Mouse (Mus musculus): ENCODE measurements around the gene Tmem132d. TPM values are rescaled to one million over a fixed set of nuclear protein-coding genes. Genes with fewer than 3 reads are reported as not detected.

Tmem132d gene
- polyA plus RNA-seq, 1 experiment = 0.12 TPM

DNA sequence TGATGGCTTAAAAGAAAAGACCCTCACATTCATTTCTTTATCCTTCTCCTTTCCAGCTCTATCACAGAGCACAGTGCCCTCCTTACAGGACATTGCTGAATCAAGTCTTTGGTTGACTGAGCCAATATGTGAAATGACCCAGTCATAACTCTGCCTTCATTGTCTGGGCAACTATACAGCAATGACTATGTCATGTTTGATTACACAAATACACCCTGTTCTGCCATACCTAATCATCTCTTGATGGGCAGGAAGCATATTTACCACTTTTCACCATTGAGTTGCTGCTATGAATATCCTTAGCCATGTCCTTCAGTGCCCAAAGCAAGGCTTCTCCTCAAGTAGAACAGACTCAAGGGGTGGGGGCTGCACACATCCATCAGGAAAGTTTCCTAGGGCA lies 214.6 kb downstream of the Tmem132d start:
- no peak for DNase-seq (ENCODE audit: low read depth)

DNA sequence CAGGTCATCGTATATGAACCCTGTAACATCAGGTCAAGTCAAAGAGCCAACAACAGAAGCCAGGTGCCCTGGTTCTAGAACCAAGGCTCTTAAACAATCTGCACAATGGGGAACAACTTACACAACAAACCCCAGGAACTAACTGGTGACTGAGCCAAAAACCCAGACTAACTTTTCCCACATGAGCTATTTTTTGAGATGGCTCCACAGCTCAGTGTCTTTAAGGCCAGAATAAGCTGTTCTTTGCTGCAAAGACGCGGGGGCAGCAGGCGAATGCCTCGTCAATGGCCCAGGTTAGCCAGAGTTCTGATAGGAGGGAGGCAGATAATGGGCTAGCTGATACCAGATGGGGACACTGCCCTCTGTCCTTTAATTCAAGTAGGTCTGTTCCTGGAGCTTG lies 221.8 kb downstream of the Tmem132d start:
- DNase-seq (ENCODE audit: low read depth) = no peak

DNA sequence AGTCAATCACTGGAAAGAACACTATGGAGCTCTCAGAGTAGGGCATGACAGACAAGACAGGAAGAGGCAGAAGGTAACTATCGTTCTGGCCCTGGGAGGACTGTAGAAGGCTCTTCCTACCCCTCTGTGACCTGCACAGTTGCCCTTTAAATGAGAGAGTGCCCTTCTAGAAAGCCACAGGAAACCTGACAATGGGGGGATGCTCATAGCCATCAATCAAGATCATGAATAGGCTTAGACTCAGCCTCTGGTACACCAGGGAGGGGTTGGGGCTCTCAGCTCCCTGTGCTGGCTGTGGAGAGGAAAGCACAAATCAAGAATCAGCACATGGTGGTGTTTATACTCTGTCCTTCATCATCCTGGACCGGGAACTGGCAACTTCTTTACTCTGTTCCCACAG lies 227.2 kb downstream of the Tmem132d start:
- DNase-seq (ENCODE audit: low read depth) = no peak

DNA sequence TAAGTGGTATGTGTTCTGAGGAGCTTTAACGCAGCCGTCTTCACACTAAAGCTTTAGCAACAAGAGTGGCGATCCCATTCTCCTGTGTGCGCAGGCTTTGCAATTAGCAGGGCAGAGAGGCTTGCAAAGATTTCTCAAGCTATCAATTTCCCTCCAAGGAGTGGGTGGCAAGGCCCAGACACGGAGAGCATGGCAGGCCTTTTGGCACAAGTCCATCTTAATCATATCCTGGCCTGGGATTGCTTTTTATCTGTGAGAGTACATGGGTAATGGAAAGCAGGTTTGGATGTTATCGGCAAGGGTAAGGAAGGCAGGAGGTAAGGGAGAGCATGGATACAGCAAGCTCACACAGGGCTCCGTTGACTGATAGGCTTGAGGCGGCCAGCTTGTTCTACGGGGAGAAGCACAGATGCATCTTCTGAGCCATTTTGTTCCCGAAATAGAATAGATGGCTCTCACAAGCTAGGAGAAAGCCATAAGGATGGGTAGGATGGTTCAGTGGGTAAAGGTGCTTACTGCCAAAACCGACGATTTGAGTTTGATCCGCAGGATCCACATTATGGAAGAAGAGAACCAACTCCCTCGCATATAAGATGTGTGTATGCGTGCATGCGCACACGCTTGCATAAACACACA lies 228.1 kb downstream of the Tmem132d start:
- peak; percentile 2 for DNase-seq (ENCODE audit: low read depth)

DNA sequence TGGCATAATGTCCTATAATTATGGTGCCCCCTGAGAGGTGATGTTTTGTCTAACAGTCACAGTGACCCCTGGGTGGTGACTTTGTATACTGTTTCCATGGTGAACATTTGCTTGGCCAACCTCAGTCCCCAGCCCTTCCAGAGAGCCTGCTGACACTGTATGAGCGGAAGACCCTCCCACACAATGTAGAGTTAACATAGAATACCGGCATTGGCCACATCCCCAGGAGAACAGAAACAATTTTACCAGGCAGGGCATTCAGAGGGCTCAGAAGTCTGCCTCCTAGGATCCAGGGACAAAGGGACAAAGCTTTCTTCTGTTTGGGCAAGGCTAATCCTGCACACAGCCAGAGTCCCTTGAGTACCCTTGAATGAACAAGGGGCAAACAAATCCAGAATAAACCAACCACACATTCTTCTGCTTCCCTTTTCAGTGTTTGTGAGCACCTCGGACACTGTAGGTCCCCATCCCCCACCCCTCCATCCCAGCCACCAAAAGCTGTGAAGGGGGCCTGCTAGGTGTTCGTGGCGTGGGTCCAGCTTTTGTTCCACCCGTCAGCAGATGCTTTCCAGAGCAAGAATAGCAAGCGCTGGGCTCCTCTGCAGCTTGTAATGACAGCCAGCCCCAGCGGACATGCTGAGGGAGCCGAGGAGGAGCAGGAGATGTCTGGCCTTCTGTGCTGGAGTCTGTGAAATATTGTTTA lies 228.8 kb downstream of the Tmem132d start:
- DNase-seq (ENCODE audit: low read depth) = no peak

DNA sequence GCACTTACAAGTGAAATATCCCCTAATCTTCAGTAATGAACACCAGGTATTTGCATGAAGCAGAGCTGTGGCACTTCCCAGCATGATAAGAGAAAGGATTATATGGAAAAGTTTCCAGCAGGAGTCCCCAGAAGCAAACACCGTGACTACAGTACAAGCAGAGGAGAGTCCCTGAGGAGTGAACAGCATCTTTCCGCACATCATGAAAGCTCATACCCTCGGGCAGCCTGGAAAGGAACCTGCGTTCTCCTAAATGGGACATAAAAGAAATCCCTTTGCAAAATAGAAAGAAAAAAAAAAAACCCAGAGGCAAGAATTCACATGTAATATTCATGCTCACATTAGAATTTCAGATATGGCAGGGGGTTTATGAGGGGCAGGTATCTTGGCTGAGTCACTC lies 238.8 kb downstream of the Tmem132d start:
- DNase-seq (ENCODE audit: low read depth) = no peak

DNA sequence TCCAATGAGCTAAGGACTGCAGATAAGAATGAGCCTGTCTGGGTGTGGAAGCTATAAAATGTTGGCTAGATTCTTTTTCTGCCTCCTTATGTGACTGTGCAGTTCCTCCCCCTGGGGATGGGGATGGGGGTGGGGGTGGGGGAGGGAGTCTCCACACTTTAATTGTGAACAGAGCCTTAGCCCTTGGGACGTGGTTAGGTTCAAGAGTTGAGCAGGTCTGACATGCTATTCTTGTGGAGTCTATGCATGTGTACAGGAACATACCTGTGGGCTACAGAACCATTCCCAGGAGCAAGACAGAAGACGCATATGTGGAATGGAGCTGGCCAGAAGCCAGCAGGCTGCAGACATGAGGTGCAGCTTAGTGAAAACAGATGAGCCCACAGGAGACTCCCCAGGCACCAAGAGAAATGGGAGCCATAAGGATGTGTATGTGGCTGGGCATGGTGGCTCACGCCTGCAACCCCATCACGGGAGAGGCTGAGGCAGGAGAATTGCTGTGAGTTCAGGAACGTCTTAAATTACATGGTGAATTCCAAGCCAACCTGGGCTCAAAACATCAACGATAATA lies 240.3 kb downstream of the Tmem132d start:
- no peak for DNase-seq (ENCODE audit: low read depth)

DNA sequence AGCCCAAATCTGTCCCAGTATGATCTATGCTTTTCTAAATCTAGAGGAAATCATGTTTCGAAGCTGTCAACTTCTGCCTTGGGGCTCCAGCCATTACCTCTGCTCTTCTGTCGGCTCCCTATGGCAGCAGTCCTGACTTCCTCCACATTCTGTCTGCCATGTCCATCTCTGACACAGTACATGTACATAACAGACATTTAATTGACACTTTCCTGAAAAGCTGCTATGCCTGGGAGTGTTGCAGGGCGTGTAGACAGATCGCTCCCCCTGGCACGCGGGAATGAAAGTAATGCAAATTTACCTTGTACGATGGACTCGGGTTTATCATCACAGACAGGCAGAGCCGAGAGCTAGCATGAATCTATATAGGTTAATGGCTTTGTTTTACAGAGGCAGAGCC lies 241.2 kb downstream of the Tmem132d start:
- no peak for DNase-seq (ENCODE audit: low read depth)

DNA sequence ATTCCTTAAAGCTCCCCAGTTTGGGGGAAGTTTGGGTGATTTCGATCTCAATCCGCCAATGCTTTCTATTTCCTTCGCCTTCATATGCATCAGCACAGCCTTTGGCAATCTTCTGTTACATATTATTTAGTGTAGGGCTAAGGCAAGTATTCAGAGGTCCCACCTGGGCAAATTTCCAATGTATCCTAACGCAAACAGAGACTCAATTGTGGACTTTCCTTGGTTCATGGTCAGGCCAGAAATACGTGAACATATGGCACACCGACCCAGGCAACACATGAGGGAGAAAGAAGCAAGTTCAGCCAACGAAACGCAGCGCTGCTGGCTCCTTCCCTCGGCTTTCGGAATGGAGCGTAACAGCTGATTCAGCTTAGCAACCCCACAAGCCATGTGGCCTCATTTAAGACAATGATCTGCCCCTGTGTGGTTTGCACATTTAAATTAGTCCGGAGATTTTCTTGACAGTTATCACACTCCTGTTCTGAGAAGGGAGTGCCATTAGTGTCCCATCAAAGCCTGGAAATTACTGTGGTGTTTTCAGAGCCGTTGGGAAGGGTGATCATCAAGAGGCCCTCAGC lies 242.5 kb downstream of the Tmem132d start:
- DNase-seq (ENCODE audit: low read depth) = no peak

DNA sequence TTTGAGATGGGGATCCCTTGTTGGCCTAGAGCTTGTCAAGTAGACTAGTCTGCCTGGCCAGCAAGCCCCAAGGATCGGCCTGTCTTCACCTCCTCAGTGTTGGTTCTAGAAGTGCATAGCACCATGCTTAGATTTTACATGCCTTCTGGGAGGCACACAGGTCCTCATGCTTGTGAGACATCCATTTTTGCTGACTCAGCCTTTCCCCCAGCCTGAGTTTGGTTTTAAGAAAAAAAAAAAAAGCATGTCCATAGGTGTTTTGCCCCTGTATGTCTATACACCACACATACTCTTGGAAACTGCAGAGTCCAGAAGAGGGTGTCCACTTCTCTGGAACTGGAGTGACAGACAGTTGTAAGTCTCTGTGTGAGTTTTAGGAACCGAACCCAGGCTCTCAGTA lies 256.6 kb downstream of the Tmem132d start:
- DNase-seq (ENCODE audit: low read depth) = no peak

DNA sequence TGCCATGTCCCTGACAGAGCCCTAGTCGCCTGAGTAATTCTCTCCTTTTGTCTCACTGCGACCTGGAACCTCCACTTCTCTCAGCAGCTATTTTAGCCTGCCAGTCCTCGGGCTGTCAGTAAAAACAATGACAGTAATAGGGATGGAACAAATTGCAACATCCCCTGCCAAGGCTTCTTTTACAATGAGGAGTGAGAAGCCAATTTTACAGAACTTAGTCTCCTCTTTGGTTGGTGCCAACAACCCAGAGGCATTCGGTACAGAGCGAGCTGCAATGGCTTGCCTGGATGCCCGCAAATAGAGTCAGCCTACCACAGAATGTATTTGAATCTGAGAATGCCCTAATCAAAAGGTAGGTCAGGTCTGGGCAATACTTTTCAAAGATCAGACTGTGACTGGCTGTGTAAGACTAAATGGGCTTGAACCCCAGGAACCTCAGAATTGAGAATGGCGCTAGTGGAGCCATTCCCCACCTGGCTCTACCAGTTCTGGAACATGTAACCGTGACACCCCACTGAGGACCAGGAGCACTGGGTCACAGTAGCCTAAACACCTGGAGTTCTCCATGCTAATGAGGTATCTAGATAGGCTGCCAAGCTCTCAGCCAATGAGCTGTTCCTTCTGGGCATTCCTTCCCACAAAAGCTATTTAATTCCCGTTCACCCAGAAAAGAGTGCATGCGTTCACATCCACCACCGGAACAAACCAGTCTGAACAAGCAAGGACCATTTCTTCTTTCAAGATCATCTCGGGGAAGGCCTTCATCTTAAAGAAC lies 273.8 kb downstream of the Tmem132d start:
- peak; percentile 64 for DNase-seq (ENCODE audit: low read depth)

DNA sequence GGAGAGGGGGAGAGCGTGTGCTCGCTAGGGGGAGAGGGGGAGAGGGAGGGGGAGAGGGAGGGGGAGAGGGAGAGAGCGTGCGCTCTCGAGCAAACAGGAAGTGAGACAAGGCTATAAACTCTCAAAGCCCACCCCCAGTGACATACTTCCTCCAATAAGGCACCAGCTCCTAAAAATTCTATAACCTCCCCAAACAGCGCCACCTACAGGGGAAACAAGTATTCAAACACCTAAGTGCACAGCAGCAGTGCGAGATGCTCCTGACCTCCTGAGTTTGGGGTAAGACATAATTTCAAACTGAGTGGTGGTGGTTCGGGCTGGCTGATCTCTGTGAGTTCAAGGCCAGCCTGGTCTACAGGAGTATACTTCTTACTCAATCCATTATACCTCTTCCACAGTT lies 281.4 kb downstream of the Tmem132d start:
- DNase-seq (ENCODE audit: low read depth) = no peak

DNA sequence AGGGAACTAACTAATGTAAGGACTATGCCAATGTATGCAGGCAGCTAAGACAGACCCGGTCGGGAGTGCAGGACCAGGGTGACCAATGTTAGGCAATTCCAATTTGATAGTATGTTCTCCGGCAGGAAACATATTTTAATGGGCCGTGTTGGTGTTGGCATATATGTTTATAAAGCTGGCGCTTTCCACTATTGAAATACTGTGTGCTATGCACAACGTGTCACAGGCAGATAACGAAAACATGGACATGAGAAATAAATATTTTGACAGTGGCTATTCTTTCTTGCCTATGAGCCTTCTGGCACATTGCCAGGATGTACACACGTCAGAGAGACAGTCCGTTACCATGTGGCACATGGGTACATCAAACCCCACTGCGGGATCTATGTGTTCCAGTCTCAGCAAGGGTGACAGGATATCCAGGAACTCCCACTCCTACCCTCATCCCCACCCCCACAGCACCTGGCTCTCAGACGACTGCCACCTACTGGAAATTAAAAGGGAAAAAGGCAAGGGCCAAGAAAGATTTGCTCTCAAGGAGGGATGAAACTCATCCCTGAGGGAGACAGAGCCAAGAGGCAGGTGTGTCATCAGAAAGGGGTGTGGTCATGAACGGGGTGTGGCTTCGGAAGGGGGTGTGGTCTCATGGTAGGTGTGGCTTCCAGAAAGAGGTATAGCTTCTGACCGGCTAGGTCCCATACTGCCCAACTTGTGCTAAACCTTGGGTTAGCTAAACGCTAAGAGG lies 285.8 kb downstream of the Tmem132d start:
- no peak for DNase-seq (ENCODE audit: low read depth)

DNA sequence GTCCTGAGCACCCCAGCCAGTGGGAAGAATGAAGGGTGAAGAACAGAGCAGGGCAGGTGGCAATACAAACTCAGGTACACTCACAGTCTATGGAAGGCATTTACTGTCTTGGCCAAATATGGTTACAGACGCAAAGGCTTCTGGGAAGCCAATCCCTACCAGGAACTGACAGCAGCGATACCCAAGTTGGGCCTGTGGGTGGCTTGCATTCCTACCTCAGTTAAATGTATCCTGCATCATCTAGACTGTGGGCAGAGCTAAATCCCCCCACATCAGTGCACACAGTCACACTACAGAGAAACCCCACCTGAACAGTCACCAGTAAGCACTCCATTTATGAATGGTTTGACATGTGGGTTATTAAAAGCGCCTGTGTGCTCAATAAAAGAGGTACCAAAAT lies 288.1 kb downstream of the Tmem132d start:
- DNase-seq (ENCODE audit: low read depth) = no peak

DNA sequence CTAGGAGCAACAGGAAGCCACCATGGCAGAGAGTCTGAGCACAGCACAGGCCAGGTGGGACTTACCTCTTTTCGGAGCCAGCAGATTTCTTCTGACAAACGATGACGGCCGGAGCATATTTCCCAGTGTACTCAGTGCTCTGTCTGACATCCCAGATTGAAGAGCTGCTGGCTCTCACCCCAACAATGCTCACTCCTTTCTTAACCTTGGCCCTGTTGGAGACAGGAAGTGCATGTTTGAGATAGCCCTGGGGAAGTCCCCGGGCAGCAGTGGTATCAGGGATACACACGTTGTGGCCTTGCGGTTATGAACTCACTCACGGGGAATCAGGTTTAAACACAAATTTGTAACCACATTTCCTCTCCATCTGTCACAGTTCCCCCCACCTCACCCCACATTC lies 296.1 kb downstream of the Tmem132d start:
- no peak for DNase-seq (ENCODE audit: low read depth)

DNA sequence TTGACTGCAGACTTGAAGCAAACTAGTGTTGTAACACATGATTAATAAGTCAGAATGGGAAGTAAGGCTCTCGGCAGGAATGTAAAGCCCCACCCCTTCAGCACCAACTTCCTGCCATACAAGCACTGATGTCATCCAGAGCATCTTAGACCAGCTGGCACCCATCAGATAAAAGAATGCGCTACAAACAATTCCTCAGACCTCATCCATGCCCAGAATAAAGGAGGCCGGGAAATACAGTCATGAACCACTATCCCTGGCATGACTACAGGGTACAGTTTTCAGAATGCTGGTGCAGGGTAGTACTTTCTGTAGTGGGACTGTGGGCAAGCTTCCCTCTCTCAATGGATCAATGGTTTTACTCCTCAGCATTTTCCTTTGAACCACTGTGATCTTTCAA lies 310.2 kb downstream of the Tmem132d start:
- no peak for DNase-seq (ENCODE audit: low read depth)

DNA sequence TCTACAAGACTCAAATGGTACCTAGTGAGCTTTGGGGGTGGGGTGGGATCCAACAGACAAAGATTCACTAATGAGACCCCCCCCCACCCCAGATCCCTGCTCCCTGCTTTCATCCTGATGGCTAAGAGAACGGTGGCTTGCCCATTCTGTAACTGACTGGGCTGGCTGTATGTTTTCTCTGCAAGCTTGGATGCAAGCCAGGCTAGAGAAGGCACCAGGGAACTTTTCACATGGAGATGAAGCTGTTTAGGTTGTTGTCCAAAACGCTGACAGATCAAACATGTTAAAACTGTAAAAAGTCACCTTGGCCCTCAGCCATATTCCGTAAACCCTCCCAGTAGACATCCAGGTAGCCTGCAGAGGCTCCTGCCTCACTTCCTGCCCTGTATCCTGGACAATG lies 313.7 kb downstream of the Tmem132d start:
- DNase-seq (ENCODE audit: low read depth) = no peak

DNA sequence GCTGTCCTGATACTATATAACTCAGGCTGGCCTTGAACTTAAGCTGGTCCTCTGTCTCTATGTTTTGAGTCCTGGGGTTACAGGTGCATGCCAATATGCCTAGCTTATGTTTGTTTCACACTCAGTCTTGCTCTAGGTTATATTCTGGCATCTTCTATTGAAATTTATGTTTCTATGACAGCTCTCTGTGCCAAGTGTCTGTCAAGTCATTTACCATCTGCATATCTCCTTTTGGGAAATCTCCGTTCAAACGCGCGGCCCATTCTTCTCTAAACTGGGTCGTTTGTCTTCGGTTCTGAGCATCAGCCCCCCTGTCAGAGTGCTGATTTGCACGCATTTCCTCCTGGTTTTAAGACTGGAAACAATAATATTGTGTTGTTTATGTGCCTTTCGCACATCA lies 319.8 kb downstream of the Tmem132d start:
- no peak for DNase-seq (ENCODE audit: low read depth)

DNA sequence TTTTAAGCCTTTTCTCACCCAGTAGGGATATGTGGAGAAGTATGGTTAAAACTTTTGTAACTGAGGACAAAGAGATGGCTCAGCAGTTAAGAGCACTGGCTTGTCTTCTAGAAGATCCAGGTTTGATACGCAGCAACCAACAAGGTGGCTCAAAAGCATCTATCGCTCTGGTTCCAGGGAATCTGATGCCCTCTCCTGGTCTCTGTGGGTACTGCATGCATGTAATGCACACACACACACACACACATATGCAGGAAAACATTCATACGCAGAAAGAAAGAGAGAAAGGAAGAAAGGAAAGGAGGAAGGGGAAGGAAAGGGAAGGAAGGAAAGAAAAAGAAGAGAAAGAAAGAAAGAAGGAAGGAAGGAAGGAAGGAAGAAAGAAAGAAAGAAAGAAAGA lies 320.4 kb downstream of the Tmem132d start:
- DNase-seq (ENCODE audit: low read depth) = no peak

DNA sequence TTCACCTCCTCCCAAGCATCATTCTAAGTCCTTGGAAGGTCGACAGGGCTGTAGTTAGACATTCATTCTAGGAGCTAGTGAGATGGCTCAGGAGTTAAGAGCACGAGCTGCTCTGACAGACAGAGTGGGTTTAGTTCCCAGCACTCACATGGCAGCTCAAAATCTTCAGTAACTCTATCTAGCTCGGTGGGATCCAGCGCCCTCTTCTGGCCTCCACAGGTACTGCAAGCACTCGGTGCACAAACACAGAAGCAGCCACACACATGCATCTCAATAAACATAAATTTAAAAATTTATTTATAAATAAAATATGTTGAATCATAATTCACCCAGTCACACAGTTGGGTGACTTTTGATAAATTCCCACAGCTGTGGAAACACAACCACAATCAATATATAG lies 321.2 kb downstream of the Tmem132d start:
- DNase-seq (ENCODE audit: low read depth) = no peak

DNA sequence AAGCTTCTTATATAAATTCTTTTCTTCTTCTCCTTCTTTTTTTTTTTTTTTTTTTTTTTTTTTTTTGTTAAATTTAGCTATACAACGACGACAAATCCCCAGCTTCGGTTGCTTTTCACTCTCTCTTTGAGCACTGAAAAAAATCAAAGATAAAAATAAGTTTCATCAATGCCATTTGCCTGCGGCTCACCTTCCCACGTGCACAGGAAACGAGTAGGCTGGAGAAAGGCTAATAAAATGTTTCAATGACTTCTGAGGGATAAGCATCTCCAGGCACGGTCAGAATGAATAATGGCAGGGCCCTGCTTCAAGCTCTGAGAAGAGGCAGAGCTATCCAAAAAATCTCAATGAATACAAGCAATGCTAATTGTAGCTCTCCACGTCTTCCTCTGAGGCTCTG lies 330.3 kb downstream of the Tmem132d start:
- DNase-seq (ENCODE audit: low read depth) = peak; percentile 8

DNA sequence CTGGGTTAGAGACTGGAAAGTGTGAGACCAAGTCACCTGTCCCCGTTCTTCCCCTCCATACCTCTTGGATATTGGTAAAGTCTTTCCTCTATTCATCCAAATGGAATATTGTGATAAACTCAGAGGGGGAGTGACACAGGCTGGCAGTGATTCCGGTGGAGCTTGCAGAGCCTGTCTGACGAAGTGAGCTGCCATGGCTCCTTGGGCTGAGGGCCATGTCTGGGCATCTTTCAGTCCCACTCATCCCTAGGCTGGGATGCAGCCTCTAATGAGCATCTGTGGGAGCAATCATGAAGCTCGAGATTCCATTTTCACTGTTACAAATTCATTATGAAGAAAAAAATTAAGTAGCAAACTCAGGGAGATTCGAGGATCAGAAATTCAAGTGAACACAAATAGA lies 332.5 kb downstream of the Tmem132d start:
- DNase-seq (ENCODE audit: low read depth) = no peak
